Mouse (Mus musculus) embryonic fibroblast, embryonic 13.5 days (primary cell): Measurements from ENCODE around the gene Serp2. TPM values are rescaled to one million over a fixed set of nuclear protein-coding genes. Genes with fewer than 3 reads are reported as not detected.

Experiments
- H3K27ac ChIP-seq: 2 replicates; pipeline ENCODE4 v1.5.1; 2012; ENCODE audit warnings: low read length, control low read depth, inconsistent platforms; ENCODE audit not compliant: insufficient read depth
- H3K4me1 ChIP-seq: 2 replicates; pipeline ENCODE4 v1.6.1; 2011; ENCODE audit warnings: low read length; ENCODE audit not compliant: control insufficient read depth, insufficient read depth
- H3K4me3 ChIP-seq: 2 replicates; pipeline ENCODE4 v1.5.1; 2011; ENCODE audit warnings: mild to moderate bottlenecking, control low read depth, low read length; ENCODE audit not compliant: insufficient read depth
- CTCF ChIP-seq: IDR thresholded peaks from 2 replicates; pipeline ENCODE4 v1.5.1; 2011; ENCODE audit warnings: mild to moderate bottlenecking, control low read depth, low read length, moderate library complexity, borderline replicate concordance; ENCODE audit not compliant: insufficient read depth
- POLR2A ChIP-seq: IDR thresholded peaks from 2 replicates; pipeline ENCODE4 v1.6.1; 2011; ENCODE audit warnings: low read depth, mild to moderate bottlenecking, control low read depth, low read length, moderate library complexity
- polyA plus RNA-seq: library from polyadenylated mRNA; stranded (reverse); fragments of >200 nt; gene quantifications from 2 replicates; pipeline ENCODE4 v1.2.4, GENCODE M21; 2011; ENCODE audit warnings: low read depth; ENCODE audit not compliant: missing spikeins, insufficient read length

The Serp2 gene
- polyA plus RNA-seq, 1 experiment: 3.5 TPM

- no peaks in the 10 kb centered on the region for H3K4me1 ChIP-seq
- H3K4me3 ChIP-seq: no peak overlapping the region
- no peak overlapping the region for H3K27ac ChIP-seq
- TF ChIP-seq CTCF (no peak), POLR2A (no peak)
These were observed 57.2 kb downstream of the Serp2 start for GRCm38 (mm10) chr14:76499492-76499891.

- H3K27ac ChIP-seq: no peak overlapping the region
- H3K4me3 ChIP-seq: no peak overlapping the region
- no peaks in the 10 kb centered on the region for H3K4me1 ChIP-seq
- TF ChIP-seq CTCF (no peak), POLR2A (no peak)
These were observed 58.5 kb downstream of the Serp2 start for GRCm38 (mm10) chr14:76498210-76498609.

- no peaks in the 10 kb centered on the region for H3K4me1 ChIP-seq
- TF ChIP-seq POLR2A: no peak
- H3K27ac ChIP-seq: no peak overlapping the region
- no peak overlapping the region for H3K4me3 ChIP-seq
These were observed 59.5 kb downstream of the Serp2 start for GRCm38 (mm10) chr14:76497187-76497586.

GRCm38 (mm10) chr14:76495022-76495421 lies 61.7 kb downstream of the Serp2 start:
- Histone ChIP-seq H3K27ac (no peak overlapping the region), H3K4me1 (no peaks in the 10 kb centered on the region), H3K4me3 (no peak overlapping the region)
- TF ChIP-seq CTCF (no peak), POLR2A (no peak)

- Histone ChIP-seq H3K4me3 (no peak overlapping the region), H3K27ac (no peak overlapping the region), H3K4me1 (no peaks in the 10 kb centered on the region)
- TF ChIP-seq POLR2A: no peak
- no peak for TF ChIP-seq CTCF
These were observed 67.6 kb downstream of the Serp2 start for GRCm38 (mm10) chr14:76489128-76489527.

- Histone ChIP-seq H3K27ac (no peak overlapping the region), H3K4me1 (no peaks in the 10 kb centered on the region), H3K4me3 (no peak overlapping the region)
- no peak for TF ChIP-seq POLR2A
- no peak for TF ChIP-seq CTCF
These were observed 68.3 kb downstream of the Serp2 start for GRCm38 (mm10) chr14:76488101-76489044.

GRCm38 (mm10) chr14:76487609-76488008 lies 69.1 kb downstream of the Serp2 start:
- Histone ChIP-seq H3K4me3 (no peak overlapping the region), H3K27ac (no peak overlapping the region), H3K4me1 (peaks cover under 1% of the 10 kb centered on the region; the same call in 1 of the 2 replicates)
- TF ChIP-seq POLR2A: no peak
- no peak for TF ChIP-seq CTCF

- H3K4me3 ChIP-seq: no peak overlapping the region
- H3K27ac ChIP-seq: no peak overlapping the region
- peaks cover 17% of the 10 kb centered on the region for H3K4me1 ChIP-seq
- TF ChIP-seq CTCF: no peak
- no peak for TF ChIP-seq POLR2A
These were observed 73.0 kb downstream of the Serp2 start for GRCm38 (mm10) chr14:76483701-76484100.

Other genes with a start within 250 kb of the Serp2 start
- 231 and 370 TPM in 2 replicates for gene Tsc22d1, start 141.9 kb downstream of the Serp2 start, polyA plus RNA-seq